Mouse (Mus musculus): ENCODE measurements around the gene Gipc1. TPM values are rescaled to one million over a fixed set of nuclear protein-coding genes. Genes with fewer than 3 reads are reported as not detected.

Gipc1 gene
- not detected for polyA plus RNA-seq (2014; fragmentation: Illumina TruSeq; extraction: RNeasy Lipid Tissue Mini Kit (QIAGEN cat#74804); ENCODE audit: low read depth, low replicate concordance)

GRCm38 (mm10) chr8:83652030-83652743 lies at the start of gene Gipc1:
Gipc1 (plus strand) TSS chr8:83652677.

DNA sequence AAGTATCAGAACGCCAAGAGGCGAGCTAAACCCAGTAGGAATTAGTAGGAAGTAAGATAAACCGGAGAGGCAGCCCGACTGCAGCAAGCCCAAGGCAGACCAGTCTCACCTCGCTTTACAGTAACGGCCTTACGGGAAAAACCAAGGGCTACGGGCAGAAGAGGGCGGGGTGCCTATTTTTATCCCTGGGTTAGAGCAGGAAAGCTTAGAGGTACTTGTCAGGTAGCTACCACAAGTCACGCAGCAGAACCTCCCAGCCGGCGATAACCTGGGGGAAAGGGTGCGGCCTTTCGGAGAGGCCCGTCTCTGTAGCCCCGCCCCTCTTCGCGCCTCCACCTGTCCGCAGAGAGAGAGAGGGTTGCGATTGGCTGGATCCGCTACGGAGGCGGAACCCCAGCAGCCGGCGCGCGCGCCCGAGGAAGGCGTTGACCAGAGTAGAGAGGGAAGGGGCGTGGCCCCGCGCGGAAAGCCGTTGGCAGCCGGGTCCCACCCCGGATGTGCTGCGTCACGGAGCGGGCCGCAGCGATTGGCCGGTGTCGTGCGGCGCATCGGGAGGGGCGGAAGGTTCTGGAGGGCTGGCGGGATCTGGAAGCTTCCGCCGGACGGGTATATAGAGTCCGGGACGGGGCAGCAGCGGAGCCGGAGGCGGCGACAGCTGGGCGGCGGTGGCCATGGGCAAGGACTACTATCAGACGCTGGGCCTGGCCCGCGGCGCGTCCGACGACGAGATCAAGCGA lies 44.6 kb upstream of the Gipc1 start, which contains the start of the genes Tecr and Dnajb1:
Tecr (minus strand) TSS at position 311 of the 737 bp plus-strand sequence.
Dnajb1 (plus strand) TSS at position 533 of the 737 bp plus-strand sequence.

DNA sequence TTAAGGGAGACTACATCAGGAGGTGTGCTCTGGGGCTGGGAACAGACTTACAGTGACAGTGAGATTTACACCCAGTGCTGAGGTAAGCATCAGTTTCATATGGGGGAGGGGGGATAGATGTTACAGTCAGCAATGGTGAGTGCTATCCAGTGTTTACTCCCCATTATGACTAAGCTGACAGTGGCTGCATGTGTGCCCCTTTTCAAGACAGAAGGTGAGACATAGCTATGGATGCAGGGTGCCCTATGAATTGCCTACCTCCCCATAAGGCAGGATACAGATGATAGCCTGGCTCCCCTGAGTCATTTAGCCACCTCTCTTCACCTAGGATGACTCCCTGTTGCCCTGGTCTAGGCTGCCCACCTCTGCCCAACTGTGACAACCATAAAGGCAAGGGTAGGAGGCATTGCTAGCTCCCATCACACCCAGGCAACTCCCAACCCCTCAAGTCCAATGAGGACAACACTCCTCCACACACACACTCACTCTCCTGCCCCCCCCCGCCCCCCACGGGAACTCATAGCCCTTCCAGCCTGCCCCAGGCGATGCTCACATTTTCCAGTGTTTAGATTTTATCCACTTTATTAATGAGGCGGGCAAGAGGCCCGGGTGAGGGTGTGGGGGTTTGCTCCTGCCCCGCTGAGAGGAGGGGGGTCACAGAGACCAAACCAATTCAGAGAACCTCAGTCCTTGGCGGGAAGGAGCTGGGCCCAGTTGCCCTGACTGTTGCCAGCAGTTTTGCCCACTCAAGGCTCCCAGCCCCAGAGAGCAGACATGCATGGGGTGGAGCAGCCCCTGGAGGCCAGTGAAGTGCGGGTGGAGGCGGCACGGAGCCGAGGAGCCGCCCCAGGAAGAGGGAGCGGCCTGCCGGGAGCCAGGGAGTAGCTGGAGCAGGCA lies 13.7 kb downstream of the Gipc1 start, which contains the start of gene Ptger1:
Ptger1 (plus strand) TSS at position 710 of the 897 bp plus-strand sequence.

DNA sequence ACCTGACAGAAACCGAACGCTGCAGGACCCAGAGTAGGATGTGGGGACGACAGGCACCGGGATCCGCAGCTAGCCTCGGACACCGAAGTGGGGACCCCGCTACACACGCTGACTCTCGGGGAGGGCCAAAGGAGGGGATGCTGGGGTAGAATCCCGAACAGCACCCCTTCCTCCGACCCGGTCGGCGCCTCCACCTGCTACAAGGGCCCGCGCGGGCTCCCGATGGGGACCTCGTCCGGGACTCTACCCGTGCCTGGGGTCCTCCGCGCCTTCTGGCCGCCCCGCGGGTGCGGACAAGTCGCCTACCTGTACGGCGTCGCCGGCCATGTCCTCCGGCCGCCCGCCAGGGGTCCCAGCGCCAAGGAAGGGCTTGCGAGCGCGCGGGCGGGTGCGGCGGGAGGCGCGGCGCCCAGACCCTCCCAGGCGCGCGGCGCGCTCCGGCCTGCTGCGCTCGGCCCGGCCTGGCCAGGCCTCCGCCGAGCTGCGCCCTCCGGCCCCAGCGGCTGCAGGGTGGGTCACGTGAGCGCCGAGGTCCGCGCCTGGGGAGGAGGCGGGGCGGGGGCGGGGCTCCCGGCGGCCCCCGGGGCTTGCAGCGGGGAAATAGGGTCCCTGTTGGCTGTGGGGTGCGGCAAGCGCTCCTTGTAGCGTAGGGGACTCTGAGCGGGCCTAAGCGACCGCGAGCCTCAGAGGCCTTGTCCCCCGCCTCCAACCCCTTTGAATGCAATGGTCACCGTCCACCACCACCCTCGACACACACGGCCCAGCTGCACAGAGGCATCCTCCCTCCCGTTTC lies 46.4 kb downstream of the Gipc1 start, which contains the start of gene Pkn1:
Pkn1 (minus strand) TSS at position 519 of the 793 bp plus-strand sequence.

Other genes starting within 250 kb of the Gipc1 start
- 62.8 TPM for gene Scoc, start 194.3 kb upstream of the Gipc1 start, polyA plus RNA-seq (2014; fragmentation: Illumina TruSeq; extraction: RNeasy Lipid Tissue Mini Kit (QIAGEN cat#74804); ENCODE audit: low read depth, low replicate concordance)
- gene Olfr370, start 116.9 kb upstream of the Gipc1 start, polyA plus RNA-seq (2014; fragmentation: Illumina TruSeq; extraction: RNeasy Lipid Tissue Mini Kit (QIAGEN cat#74804); ENCODE audit: low read depth, low replicate concordance): not detected
- gene Ndufb7, start 86.0 kb upstream of the Gipc1 start, polyA plus RNA-seq (2014; fragmentation: Illumina TruSeq; extraction: RNeasy Lipid Tissue Mini Kit (QIAGEN cat#74804); ENCODE audit: low read depth, low replicate concordance): 0.37 TPM
- gene Tecr, start 44.7 kb upstream of the Gipc1 start, polyA plus RNA-seq (2014; fragmentation: Illumina TruSeq; extraction: RNeasy Lipid Tissue Mini Kit (QIAGEN cat#74804); ENCODE audit: low read depth, low replicate concordance): 74.9 TPM
- gene Dnajb1, start 44.5 kb upstream of the Gipc1 start, polyA plus RNA-seq (2014; fragmentation: Illumina TruSeq; extraction: RNeasy Lipid Tissue Mini Kit (QIAGEN cat#74804); ENCODE audit: low read depth, low replicate concordance): 5.4 TPM
- not detected for gene Ptger1, start 14.0 kb downstream of the Gipc1 start, polyA plus RNA-seq (2014; fragmentation: Illumina TruSeq; extraction: RNeasy Lipid Tissue Mini Kit (QIAGEN cat#74804); ENCODE audit: low read depth, low replicate concordance)
- gene Pkn1, start 46.5 kb downstream of the Gipc1 start, polyA plus RNA-seq (2014; fragmentation: Illumina TruSeq; extraction: RNeasy Lipid Tissue Mini Kit (QIAGEN cat#74804); ENCODE audit: low read depth, low replicate concordance): 2.8 TPM
- gene Ddx39, start 62.5 kb downstream of the Gipc1 start, polyA plus RNA-seq (2014; fragmentation: Illumina TruSeq; extraction: RNeasy Lipid Tissue Mini Kit (QIAGEN cat#74804); ENCODE audit: low read depth, low replicate concordance): 3.0 TPM
- gene Adgre5, start 88.6 kb downstream of the Gipc1 start, polyA plus RNA-seq (2014; fragmentation: Illumina TruSeq; extraction: RNeasy Lipid Tissue Mini Kit (QIAGEN cat#74804); ENCODE audit: low read depth, low replicate concordance): 3.3 TPM
- gene Adgrl1, start 247.4 kb downstream of the Gipc1 start, polyA plus RNA-seq (2014; fragmentation: Illumina TruSeq; extraction: RNeasy Lipid Tissue Mini Kit (QIAGEN cat#74804); ENCODE audit: low read depth, low replicate concordance): 0.42 TPM

Measured in liver, adult 10 weeks (tissue).